Mouse (Mus musculus): ENCODE measurements at regions not wholly inside any gene's neighbourhood (a gene's known extent, or its start where the extent isn't known, plus 50 kb on each side); places are given as distances from the start of the nearest gene placed in this dataset.

DNA sequence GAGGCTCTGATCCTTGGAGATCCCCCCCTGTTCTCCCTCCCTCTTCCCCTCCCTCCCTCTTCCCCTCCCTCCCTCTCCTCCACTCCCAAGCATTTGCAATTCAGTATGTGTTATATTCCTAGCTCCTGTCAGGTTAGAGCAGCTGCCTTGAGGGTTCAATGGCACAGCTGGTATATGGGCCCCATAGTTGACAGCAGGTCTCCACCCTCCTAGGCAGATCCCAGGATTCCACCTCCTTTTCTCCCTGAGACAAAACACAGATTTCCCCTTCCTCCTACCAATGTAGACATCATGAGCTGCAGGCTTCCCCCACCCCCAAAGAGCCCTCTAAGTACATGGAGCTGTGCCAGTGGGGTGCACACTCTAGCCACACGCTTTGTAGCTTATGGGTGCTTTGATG lies 137.8 kb downstream of the Unc5cl start:
- Histone ChIP-seq H3K9ac (ENCODE audit: low read depth, low read length) (no peak overlapping the region), H3K4me1 (replicated peaks; ENCODE audit: control insufficient read depth, insufficient read depth, low read length) (no peaks in the 10 kb centered on the region), H3K9me3 (ENCODE audit: control insufficient read depth, low read length) (no peaks in the 10 kb centered on the region), H3K4me2 (no peak overlapping the region), H3K27me3 (replicated peaks; ENCODE audit: control insufficient read depth, insufficient read depth, low read length) (no peaks in the 10 kb centered on the region), H3K36me3 (ENCODE audit: control insufficient read depth, insufficient read depth, low read length) (no peaks in the 10 kb centered on the region), H3K4me3 (ENCODE audit: low read depth, low read length) (no peak overlapping the region), H3K27ac (ENCODE audit: low read depth, low read length) (no peak overlapping the region)
- WGBS: 65% methylated on average over 1 of the region's 1 CpGs
- DNase-seq (ENCODE audit: low spot score): no peak
- ATAC-seq (replicated peaks; ENCODE audit: low FRiP score): no peak

DNA sequence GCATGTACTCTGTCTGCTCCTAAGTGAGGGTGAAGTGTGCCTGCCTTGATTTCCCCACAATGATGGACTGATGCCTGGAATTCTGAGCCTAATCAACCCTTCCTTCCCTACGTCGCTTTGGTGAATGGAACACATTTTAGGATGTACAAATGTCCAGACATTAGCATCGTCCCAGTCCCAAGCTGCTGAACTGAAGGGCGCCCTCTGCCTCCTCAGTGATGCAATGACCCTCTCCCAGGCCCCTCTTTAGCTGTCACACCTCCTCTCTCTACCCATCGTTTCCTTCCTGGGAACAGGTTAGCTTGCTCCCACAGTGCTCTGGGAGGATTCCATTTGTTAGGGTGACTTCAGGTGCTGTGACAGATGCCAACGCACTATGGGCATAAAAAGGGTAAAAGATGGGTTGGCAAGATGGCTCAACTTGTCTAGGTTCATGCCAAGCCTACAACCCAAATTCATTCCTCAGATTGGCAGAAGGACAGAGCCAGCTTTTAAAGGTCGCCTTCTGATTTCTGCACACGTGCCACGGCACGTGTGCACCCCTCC lies 140.8 kb downstream of the Unc5cl start:
- DNase-seq (ENCODE audit: low spot score): no peak
- ATAC-seq (replicated peaks; ENCODE audit: low FRiP score): no peak

DNA sequence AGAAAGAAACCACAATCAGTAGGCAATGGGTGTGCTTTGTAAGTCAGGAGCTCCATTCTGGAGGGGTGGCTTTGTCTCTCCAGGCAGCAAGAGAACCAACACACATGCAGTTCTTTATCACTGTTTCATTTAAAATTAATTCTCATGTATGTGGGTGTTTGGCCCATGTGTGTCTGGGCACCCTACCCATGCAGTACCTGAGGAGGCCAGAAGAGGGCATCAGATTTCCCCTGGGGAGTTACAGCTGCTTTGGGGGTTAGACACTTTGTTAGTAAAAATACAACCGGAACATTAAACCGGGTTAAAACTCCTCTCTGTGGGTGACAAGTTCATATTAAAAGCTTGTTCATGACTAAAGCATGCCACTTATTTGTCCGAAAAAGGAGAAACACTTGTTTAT lies 141.7 kb downstream of the Unc5cl start:
- ATAC-seq (replicated peaks; ENCODE audit: low FRiP score) (no peak), DNase-seq (ENCODE audit: low spot score) (no peak)
- no peaks in the 10 kb centered on the region for H3K36me3 ChIP-seq (ENCODE audit: control insufficient read depth, insufficient read depth, low read length)
- WGBS: 80% methylated on average over 3 of the region's 3 CpGs
- H3K4me2 ChIP-seq: no peak overlapping the region
- no peak overlapping the region for H3K9ac ChIP-seq (ENCODE audit: low read depth, low read length)
- no peaks in the 10 kb centered on the region for H3K4me1 ChIP-seq (replicated peaks; ENCODE audit: control insufficient read depth, insufficient read depth, low read length)
- H3K9me3 ChIP-seq (ENCODE audit: control insufficient read depth, low read length): no peaks in the 10 kb centered on the region
- no peak overlapping the region for H3K4me3 ChIP-seq (ENCODE audit: low read depth, low read length)
- H3K27me3 ChIP-seq (replicated peaks; ENCODE audit: control insufficient read depth, insufficient read depth, low read length): no peaks in the 10 kb centered on the region
- H3K27ac ChIP-seq (ENCODE audit: low read depth, low read length): no peak overlapping the region

More for the DNA sequence above, 140.8 kb downstream of the Unc5cl start:
- Histone ChIP-seq H3K4me3 (ENCODE audit: low read depth, low read length) (no peak overlapping the region), H3K27ac (ENCODE audit: low read depth, low read length) (no peak overlapping the region), H3K4me2 (no peak overlapping the region), H3K27me3 (replicated peaks; ENCODE audit: control insufficient read depth, insufficient read depth, low read length) (no peaks in the 10 kb centered on the region), H3K9ac (ENCODE audit: low read depth, low read length) (no peak overlapping the region), H3K9me3 (ENCODE audit: control insufficient read depth, low read length) (no peaks in the 10 kb centered on the region), H3K4me1 (replicated peaks; ENCODE audit: control insufficient read depth, insufficient read depth, low read length) (no peaks in the 10 kb centered on the region), H3K36me3 (ENCODE audit: control insufficient read depth, insufficient read depth, low read length) (no peaks in the 10 kb centered on the region)
- WGBS: 69% methylated on average over 10 of the region's 10 CpGs

DNA sequence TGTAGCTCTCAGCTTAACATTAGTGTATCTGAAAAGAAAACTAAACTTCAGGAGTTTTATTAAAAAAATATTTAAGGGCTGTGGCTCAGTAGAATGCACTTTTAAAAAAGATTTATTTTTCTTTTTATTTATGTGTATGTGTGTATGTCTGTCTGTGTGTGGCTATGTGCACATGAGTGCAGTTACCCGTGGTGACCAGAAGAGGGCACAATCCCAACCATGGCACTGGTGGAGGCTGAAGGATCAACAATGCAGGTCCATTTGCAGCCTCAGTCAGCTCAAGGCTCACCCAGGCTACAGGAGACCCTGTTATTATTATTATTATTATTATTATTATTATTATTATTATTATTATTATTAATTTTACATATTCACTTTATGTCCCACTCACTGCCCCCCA lies 142.6 kb downstream of the Unc5cl start:
- DNase-seq (ENCODE audit: low spot score) (no peak), ATAC-seq (replicated peaks; ENCODE audit: low FRiP score) (no peak)
- Histone ChIP-seq H3K4me2 (no peak overlapping the region), H3K36me3 (ENCODE audit: control insufficient read depth, insufficient read depth, low read length) (no peaks in the 10 kb centered on the region), H3K9ac (ENCODE audit: low read depth, low read length) (no peak overlapping the region), H3K27me3 (replicated peaks; ENCODE audit: control insufficient read depth, insufficient read depth, low read length) (no peaks in the 10 kb centered on the region), H3K27ac (ENCODE audit: low read depth, low read length) (no peak overlapping the region), H3K9me3 (ENCODE audit: control insufficient read depth, low read length) (no peaks in the 10 kb centered on the region), H3K4me1 (replicated peaks; ENCODE audit: control insufficient read depth, insufficient read depth, low read length) (no peaks in the 10 kb centered on the region), H3K4me3 (ENCODE audit: low read depth, low read length) (no peak overlapping the region)
- WGBS: 82% methylated on average over 1 of the region's 1 CpGs

DNA sequence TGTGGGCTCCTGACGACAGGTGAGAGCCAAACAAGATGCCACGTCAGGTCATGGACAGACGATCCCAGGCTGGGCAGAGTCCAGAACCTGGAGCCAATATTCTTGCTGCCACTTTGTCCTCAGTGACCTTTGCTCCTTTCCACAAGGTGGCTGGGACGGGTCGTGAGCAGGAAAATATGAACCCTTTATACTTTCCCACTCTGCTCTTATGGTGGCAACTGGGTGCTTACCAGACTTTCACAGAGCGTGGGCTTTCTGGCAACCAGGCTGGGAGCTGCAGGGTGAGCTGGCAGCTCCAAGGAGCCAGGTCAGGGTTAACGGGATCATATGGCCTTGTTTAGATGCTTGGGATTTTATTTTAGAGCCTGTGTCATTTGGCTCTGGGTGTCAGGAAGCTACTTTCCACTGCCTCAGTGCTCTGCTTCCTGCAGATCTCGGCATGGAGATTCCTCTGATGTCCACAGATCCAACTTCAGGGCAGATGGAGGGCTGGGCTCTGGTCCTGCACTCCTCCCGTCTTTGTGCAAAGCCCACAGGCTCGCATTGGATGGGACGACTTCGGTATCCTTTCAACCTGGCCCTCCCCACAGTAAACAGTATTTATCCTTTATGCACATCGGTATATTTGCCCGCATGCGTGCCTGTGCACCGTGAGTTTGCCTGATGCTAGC lies 143.9 kb downstream of the Unc5cl start:
- H3K4me3 ChIP-seq (ENCODE audit: low read depth, low read length): no peak overlapping the region
- H3K4me1 ChIP-seq (replicated peaks; ENCODE audit: control insufficient read depth, insufficient read depth, low read length): no peaks in the 10 kb centered on the region
- no peaks in the 10 kb centered on the region for H3K27me3 ChIP-seq (replicated peaks; ENCODE audit: control insufficient read depth, insufficient read depth, low read length)
- no peak overlapping the region for H3K9ac ChIP-seq (ENCODE audit: low read depth, low read length)
- no peak for ATAC-seq (replicated peaks; ENCODE audit: low FRiP score)
- H3K36me3 ChIP-seq (ENCODE audit: control insufficient read depth, insufficient read depth, low read length): no peaks in the 10 kb centered on the region
- H3K4me2 ChIP-seq: no peak overlapping the region
- no peak overlapping the region for H3K27ac ChIP-seq (ENCODE audit: low read depth, low read length)
- DNase-seq (ENCODE audit: low spot score): no peak
- H3K9me3 ChIP-seq (ENCODE audit: control insufficient read depth, low read length): no peaks in the 10 kb centered on the region
- 75% methylated on average over 16 of the region's 16 CpGs for whole genome bisulfite sequencing

DNA sequence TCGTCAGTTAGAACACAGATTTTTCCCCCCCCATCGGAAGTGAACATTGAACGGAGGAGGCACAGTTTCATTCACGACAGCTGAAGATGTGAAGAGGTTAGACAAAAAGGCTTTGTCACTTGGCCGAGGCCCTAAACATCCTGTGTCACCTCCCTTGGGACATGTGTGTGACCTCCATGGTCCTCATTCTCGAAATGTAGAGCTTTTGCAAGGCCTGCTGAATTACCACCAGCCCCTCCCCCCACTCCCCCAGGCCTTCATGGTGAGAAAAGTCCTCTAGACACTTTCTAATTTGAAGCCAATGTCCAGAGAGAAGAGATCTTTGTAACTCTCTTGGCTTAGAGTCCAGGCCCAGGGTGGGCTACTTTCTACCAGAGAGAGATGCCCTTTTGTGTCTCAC lies 145.5 kb downstream of the Unc5cl start:
- H3K9me3 ChIP-seq (ENCODE audit: control insufficient read depth, low read length): no peaks in the 10 kb centered on the region
- 71% methylated on average over 6 of the region's 6 CpGs for WGBS
- H3K4me3 ChIP-seq (ENCODE audit: low read depth, low read length): no peak overlapping the region
- DNase-seq (ENCODE audit: low spot score) (no peak), ATAC-seq (replicated peaks; ENCODE audit: low FRiP score) (no peak)
- H3K27me3 ChIP-seq (replicated peaks; ENCODE audit: control insufficient read depth, insufficient read depth, low read length): no peaks in the 10 kb centered on the region
- H3K4me2 ChIP-seq: no peak overlapping the region
- no peak overlapping the region for H3K9ac ChIP-seq (ENCODE audit: low read depth, low read length)
- H3K4me1 ChIP-seq (replicated peaks; ENCODE audit: control insufficient read depth, insufficient read depth, low read length): no peaks in the 10 kb centered on the region
- H3K36me3 ChIP-seq (ENCODE audit: control insufficient read depth, insufficient read depth, low read length): no peaks in the 10 kb centered on the region
- H3K27ac ChIP-seq (ENCODE audit: low read depth, low read length): no peak overlapping the region

DNA sequence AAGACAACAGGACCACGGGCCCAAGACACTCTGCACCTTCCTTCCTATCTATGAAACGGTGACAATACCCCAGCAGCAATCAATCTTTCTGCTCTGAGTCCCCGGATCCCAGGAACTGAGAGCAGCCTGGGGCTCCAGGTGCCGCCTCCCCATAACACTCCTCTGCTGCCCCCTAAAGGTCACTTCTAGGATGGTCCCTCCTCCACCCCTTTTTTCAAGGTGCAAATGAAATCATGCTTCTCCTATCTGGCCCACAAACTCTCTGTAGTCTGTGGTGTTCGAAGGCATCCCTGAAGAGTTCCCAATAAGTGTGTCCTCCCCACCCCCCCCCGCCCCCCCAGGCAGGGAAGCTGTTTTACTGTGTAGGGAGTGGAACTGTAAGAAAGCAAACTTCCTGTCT lies 147.9 kb downstream of the Unc5cl start:
- Histone ChIP-seq H3K27ac (ENCODE audit: low read depth, low read length) (no peak overlapping the region), H3K9ac (ENCODE audit: low read depth, low read length) (no peak overlapping the region), H3K36me3 (ENCODE audit: control insufficient read depth, insufficient read depth, low read length) (no peaks in the 10 kb centered on the region), H3K4me3 (ENCODE audit: low read depth, low read length) (no peak overlapping the region), H3K9me3 (ENCODE audit: control insufficient read depth, low read length) (no peaks in the 10 kb centered on the region), H3K27me3 (replicated peaks; ENCODE audit: control insufficient read depth, insufficient read depth, low read length) (no peaks in the 10 kb centered on the region), H3K4me2 (no peak overlapping the region), H3K4me1 (replicated peaks; ENCODE audit: control insufficient read depth, insufficient read depth, low read length) (no peaks in the 10 kb centered on the region)
- 1% methylated on average over 6 of the region's 6 CpGs for WGBS
- DNase-seq (ENCODE audit: low spot score): peak; percentile 54
- no peak for ATAC-seq (replicated peaks; ENCODE audit: low FRiP score)

DNA sequence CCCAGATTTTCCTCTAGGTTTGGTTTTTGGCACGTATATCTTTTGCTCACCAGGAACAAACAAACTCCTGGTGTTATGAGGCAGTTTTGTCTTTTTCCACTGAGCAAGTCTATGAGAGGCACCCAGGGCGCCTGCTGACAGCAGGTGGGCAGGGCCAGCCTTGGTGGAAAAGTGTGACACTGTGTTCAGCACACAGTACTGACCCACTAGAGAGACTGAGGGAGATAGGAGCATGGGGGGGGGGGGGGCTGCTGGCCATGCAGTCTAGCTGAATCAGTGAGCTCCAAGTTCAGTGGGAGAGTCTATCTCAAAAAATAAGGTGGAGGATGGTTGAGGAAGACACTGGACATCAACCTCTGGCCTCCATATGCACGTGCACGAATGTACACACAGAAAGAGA lies 152.1 kb downstream of the Unc5cl start:
- DNase-seq (ENCODE audit: low spot score) (no peak), ATAC-seq (replicated peaks; ENCODE audit: low FRiP score) (no peak)
- Histone ChIP-seq H3K9me3 (ENCODE audit: control insufficient read depth, low read length) (no peaks in the 10 kb centered on the region), H3K9ac (ENCODE audit: low read depth, low read length) (no peak overlapping the region), H3K4me1 (replicated peaks; ENCODE audit: control insufficient read depth, insufficient read depth, low read length) (no peaks in the 10 kb centered on the region), H3K4me3 (ENCODE audit: low read depth, low read length) (no peak overlapping the region), H3K27me3 (replicated peaks; ENCODE audit: control insufficient read depth, insufficient read depth, low read length) (no peaks in the 10 kb centered on the region), H3K36me3 (ENCODE audit: control insufficient read depth, insufficient read depth, low read length) (no peaks in the 10 kb centered on the region), H3K4me2 (no peak overlapping the region), H3K27ac (ENCODE audit: low read depth, low read length) (no peak overlapping the region)
- 76% methylated on average over 4 of the region's 4 CpGs for WGBS

DNA sequence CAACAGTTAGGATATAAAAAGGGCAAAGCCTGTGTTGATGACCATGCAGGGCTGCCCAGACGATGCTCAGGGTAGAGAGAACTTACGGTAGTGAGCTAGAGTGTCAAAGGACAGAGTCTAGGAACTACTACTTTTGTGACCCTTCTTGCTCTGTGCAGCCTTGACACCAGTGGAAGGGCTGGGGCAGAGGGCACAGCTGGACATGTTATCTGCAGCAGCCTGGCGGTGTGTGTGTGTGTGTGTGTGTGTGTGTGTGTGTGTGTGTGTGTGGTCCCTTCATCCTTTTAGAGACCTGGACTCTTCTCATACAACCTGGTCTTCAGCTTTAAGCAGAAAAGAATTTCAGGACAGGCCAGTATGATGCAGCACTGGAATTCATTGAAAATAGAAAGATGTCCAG lies 153.6 kb downstream of the Unc5cl start:
- no peak overlapping the region for H3K4me3 ChIP-seq (ENCODE audit: low read depth, low read length)
- WGBS: 80% methylated on average over 3 of the region's 3 CpGs
- no peaks in the 10 kb centered on the region for H3K9me3 ChIP-seq (ENCODE audit: control insufficient read depth, low read length)
- H3K9ac ChIP-seq (ENCODE audit: low read depth, low read length): no peak overlapping the region
- no peaks in the 10 kb centered on the region for H3K36me3 ChIP-seq (ENCODE audit: control insufficient read depth, insufficient read depth, low read length)
- no peaks in the 10 kb centered on the region for H3K4me1 ChIP-seq (replicated peaks; ENCODE audit: control insufficient read depth, insufficient read depth, low read length)
- DNase-seq (ENCODE audit: low spot score) (no peak), ATAC-seq (replicated peaks; ENCODE audit: low FRiP score) (no peak)
- no peak overlapping the region for H3K27ac ChIP-seq (ENCODE audit: low read depth, low read length)
- H3K4me2 ChIP-seq: no peak overlapping the region
- no peaks in the 10 kb centered on the region for H3K27me3 ChIP-seq (replicated peaks; ENCODE audit: control insufficient read depth, insufficient read depth, low read length)

Measured in liver, embryonic 11.5 days (tissue).